Mouse (Mus musculus) liver, adult 2 months (tissue): ENCODE measurements at regions not wholly inside any gene's neighbourhood (a gene's known extent, or its start where the extent isn't known, plus 50 kb on each side); places are given as distances from the start of the nearest gene placed in this dataset.

Experiments used
- CTCF ChIP-seq: fragments of 200-500 bp; IDR thresholded peaks from 2 replicates; pipeline ENCODE4 v1.5.1; 2011; ENCODE audit warnings: low read depth, low read length, control low read depth
- POLR2A ChIP-seq: fragments of 200-500 bp; IDR thresholded peaks from 2 replicates; pipeline ENCODE4 v1.6.1; 2011; ENCODE audit warnings: low read length, control low read depth; ENCODE audit not compliant: insufficient read depth; ENCODE audit errors: extremely low read depth

DNA sequence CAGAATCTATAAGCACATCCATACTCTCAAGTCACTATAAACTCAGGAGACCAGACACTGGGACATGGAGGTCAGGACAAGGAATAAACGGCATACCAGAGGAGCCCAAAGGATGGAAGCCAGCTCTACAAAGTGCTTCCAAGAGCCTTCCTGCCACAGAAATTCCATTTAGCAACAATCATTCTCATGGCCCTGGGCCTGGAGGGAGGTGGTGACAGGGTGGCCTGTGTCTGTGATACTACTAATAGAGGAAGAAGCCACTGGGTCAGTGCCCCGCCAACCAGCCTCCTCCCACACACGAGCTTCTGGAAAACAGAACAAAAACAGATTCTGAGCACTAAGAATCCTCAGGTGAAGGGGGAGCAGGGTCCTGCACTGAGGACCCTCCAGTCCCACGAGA is 145.8 kb upstream of the Pkdcc start:
- TF ChIP-seq CTCF (no peak), POLR2A (no peak)
